Mouse (Mus musculus) adrenal gland (tissue): ENCODE data around the gene Cytip.
"Not testable (repeated sequence)": the region's sequence is repeated elsewhere in the genome, so short reads cannot be mapped to it uniquely, and the experiment has no call there.

ENCODE experiments used
- intact Hi-C: fragments of 180-260 bp; cut with DNase I; formaldehyde crosslinking; loops from one replicate; pipeline ENCODE4 v1.15.1; 2025

Cytip gene

GRCm38 (mm10) chr2:58129903-58130302, 65.4 kb downstream of the Cytip start:
- intact Hi-C loops = no loop called here

DNA sequence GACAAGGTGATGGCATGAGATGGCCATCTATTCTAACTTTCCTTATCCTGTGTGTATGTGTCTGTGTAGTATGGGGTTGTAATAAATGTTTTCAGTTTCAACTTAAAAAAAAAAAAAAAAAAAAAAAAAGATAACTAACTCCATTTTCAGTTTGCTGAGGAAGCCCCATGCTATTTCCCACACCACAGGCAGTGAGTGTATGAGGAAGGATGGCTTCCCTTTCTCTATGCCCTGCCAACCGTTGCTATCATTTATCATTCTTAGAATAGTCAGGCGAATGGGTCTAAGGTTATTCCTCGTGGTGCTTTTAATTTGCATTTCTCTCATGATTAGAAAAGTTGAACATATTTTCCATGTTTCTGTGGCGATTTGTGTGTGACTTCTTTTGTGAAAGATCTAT, 84.2 kb downstream of the Cytip start:
- intact Hi-C loops = no loop called here

GRCm38 (mm10) chr2:58107887-58108286, 87.4 kb downstream of the Cytip start:
- intact Hi-C loops = not testable (repeated sequence)

DNA sequence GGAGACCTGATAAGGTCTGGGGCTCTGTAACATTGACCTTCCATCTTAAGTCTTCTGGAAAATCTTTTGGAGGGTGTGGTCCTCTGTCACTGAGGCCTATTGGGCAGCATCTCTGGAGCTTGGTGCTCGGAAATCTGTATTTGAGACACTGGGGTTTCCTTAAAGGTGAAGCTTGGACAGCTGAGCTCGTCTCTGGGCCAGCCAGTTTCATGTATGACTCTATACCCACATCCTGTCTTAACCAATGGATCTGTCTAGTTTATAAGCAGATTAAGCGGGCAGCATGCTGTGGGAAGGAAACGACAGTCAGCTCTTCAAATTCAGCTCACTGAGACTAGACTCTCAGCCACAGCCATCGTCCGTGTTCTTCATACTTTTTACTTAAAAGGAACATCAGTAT, 88.3 kb downstream of the Cytip start:
- intact Hi-C loops = no loop called here

DNA sequence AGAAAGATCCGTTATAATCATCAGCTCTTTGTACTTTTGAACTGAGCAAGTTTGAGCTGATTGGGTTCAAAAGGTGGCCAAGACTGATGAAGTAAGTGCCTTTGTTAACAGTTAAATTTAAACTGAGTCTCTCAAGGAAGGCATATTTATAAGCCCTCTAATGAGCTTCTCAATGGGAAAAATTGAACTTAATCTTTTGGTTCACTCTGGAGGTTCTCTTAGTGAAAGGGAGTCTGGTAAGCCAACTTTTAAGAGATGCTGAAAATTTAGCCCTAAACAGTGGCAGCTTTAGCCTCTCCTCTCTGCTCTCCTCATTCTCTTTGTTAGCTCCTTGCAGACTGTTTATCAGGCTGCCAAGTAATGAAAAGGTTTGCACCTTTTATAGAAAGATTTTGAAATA, 100.5 kb downstream of the Cytip start:
- intact Hi-C loops = no loop called here

- intact Hi-C loops = no loop called here
Observed at GRCm38 (mm10) chr2:58086420-58086819, 108.9 kb downstream of the Cytip start.

GRCm38 (mm10) chr2:58079849-58080248, 115.5 kb downstream of the Cytip start:
- intact Hi-C loops = no loop called here
